31 mouse cellular contexts compared by ENCODE assay signal in genomic region chr6:65758214-65758613, GRCm38 (mm10). TPM values are rescaled to one million over a fixed set of nuclear protein-coding genes. Genes with fewer than 3 reads are reported as not detected.
"Had no signal": no experiment of that assay in that cellular context is flagged by ENCODE, and none has a peak within 500 bp of the region (broad histone marks: within the 10 kb centered on the region; RNA-seq: fewer than 3 reads in every experiment).

No protein-coding gene starts in this region.

- H3K9me3 ChIP-seq: limb, embryonic 10.5 days; limb, embryonic 12.5 days; limb, embryonic 13.5 days; limb, embryonic 15.5 days; liver, embryonic 12.5 days; liver, embryonic 13.5 days; liver, embryonic 15.5 days; lung, embryonic 15.5 days; megakaryocyte, embryonic 14.5 days; midbrain, embryonic 12.5 days; midbrain, embryonic 15.5 days; neural tube, embryonic 12.5 days; neural tube, embryonic 13.5 days had no signal

- H3K4me3 ChIP-seq: left cerebral cortex, adult 2 months; limb, embryonic 10.5 days; limb, embryonic 12.5 days; limb, embryonic 13.5 days; limb, embryonic 15.5 days; liver, embryonic 12.5 days; liver, embryonic 13.5 days; liver, embryonic 15.5 days; lung, embryonic 15.5 days; midbrain, embryonic 12.5 days; midbrain, embryonic 15.5 days; myocyte; neural tube, embryonic 12.5 days; neural tube, embryonic 13.5 days had no signal

- ATAC-seq: liver, embryonic 12.5 days; liver, postnatal 0 days; lung, postnatal 0 days; midbrain, embryonic 15.5 days had no signal

- H3K27ac ChIP-seq: left cerebral cortex, adult 2 months; limb, embryonic 10.5 days; limb, embryonic 12.5 days; limb, embryonic 13.5 days; limb, embryonic 15.5 days; liver, embryonic 12.5 days; liver, embryonic 13.5 days; liver, embryonic 14.5 days; liver, embryonic 15.5 days; lung, embryonic 15.5 days; macrophage; midbrain, embryonic 12.5 days; midbrain, embryonic 15.5 days; neural tube, embryonic 12.5 days; neural tube, embryonic 13.5 days had no signal

- H3K4me2 ChIP-seq: limb, embryonic 12.5 days; limb, embryonic 13.5 days; limb, embryonic 15.5 days; liver, embryonic 11.5 days; liver, embryonic 12.5 days; liver, embryonic 13.5 days; liver, embryonic 15.5 days; lung, embryonic 14.5 days; lung, embryonic 15.5 days; midbrain, embryonic 12.5 days; midbrain, embryonic 15.5 days; neural tube, embryonic 12.5 days; neural tube, embryonic 13.5 days had no signal

- H3K9ac ChIP-seq: limb, embryonic 12.5 days; limb, embryonic 13.5 days; limb, embryonic 15.5 days; liver, embryonic 12.5 days; liver, embryonic 13.5 days; liver, embryonic 14.5 days; liver, embryonic 15.5 days; liver, postnatal 0 days; lung, embryonic 14.5 days; lung, embryonic 15.5 days; midbrain, embryonic 12.5 days; midbrain, embryonic 15.5 days; neural tube, embryonic 12.5 days; neural tube, embryonic 13.5 days had no signal

- H3K27me3 ChIP-seq: limb, embryonic 12.5 days; limb, embryonic 13.5 days; limb, embryonic 15.5 days; liver, embryonic 12.5 days; liver, embryonic 13.5 days; liver, embryonic 15.5 days; lung, embryonic 15.5 days; megakaryocyte, embryonic 14.5 days; midbrain, embryonic 12.5 days; midbrain, embryonic 15.5 days; neural tube, embryonic 12.5 days; neural tube, embryonic 13.5 days had no signal

- H3K36me3 ChIP-seq: limb, embryonic 10.5 days; limb, embryonic 12.5 days; limb, embryonic 13.5 days; limb, embryonic 15.5 days; liver, embryonic 12.5 days; liver, embryonic 13.5 days; liver, embryonic 15.5 days; lung, embryonic 15.5 days; midbrain, embryonic 12.5 days; midbrain, embryonic 15.5 days; neural tube, embryonic 12.5 days; neural tube, embryonic 13.5 days had no signal

- H3K4me1 ChIP-seq: limb, embryonic 12.5 days; limb, embryonic 13.5 days; limb, embryonic 15.5 days; liver, embryonic 12.5 days; liver, embryonic 13.5 days; liver, embryonic 15.5 days; lung, embryonic 15.5 days; megakaryocyte, embryonic 14.5 days; midbrain, embryonic 15.5 days; neural tube, embryonic 12.5 days; neural tube, embryonic 13.5 days had no signal

- DNase-seq: left cerebral cortex, postnatal 4 days; liver; liver, embryonic 13.5 days; liver, postnatal 0 days; lung, adult 18-20 months; lung, adult 2 months; lung, embryonic 14.5 days; lung, postnatal 10 days; lung, postnatal 14 days; lung, postnatal 36 days; lung, postnatal 4 days; midbrain, embryonic 14.5 days had no signal

RNA-seq across cellular contexts. Expression of gene Prdm5, which starts 20.6 kb away (rescaled TPM):
- polyA plus RNA-seq: liver, adult 2 months had no signal
